Mouse (Mus musculus) embryonic facial prominence, embryonic 11.5 days (tissue): ENCODE data around the gene Ms4a1. TPM values are rescaled to one million over a fixed set of nuclear protein-coding genes. Genes with fewer than 3 reads are reported as not detected.
"Not testable (repeated sequence)": the region's sequence is repeated elsewhere in the genome, so short reads cannot be mapped to it uniquely, and the experiment has no call there.

Experiments used
- ATAC-seq: fragments of 200-750 bp; cut with Nextera tagmentation; replicated peaks from 2 replicates; pipeline ENCODE4 v1.8.0; 2017; ENCODE audit warnings: low read depth; ENCODE audit not compliant: insufficient number of reproducible peaks, low FRiP score, low TSS enrichment
- DNase-seq: peaks from one replicate; pipeline ENCODE4 v3.0.0-alpha.2; 2015; ENCODE audit warnings: low spot score
- H3K27ac ChIP-seq: fragments of 300-500 bp; sonication (generic); replicated peaks from 2 replicates; pipeline ENCODE4 v1.5.1; 2014; ENCODE audit warnings: mild to moderate bottlenecking, low read depth, low read length, control low read depth
- H3K27me3 ChIP-seq: fragments of 300-500 bp; sonication (generic); 2 replicates; pipeline ENCODE4 v1.6.1; 2014; ENCODE audit warnings: mild to moderate bottlenecking, low read length, moderate library complexity, mixed read lengths; ENCODE audit not compliant: control insufficient read depth, insufficient read depth
- H3K36me3 ChIP-seq: fragments of 300-500 bp; sonication (generic); replicated peaks from 2 replicates; pipeline ENCODE4 v1.6.1; 2014; ENCODE audit warnings: low read depth, mild to moderate bottlenecking, low read length, moderate library complexity, mixed read lengths; ENCODE audit not compliant: control insufficient read depth, insufficient read depth
- H3K4me1 ChIP-seq: fragments of 300-500 bp; sonication (generic); 2 replicates; pipeline ENCODE4 v1.6.1; 2014; ENCODE audit warnings: low read length, mixed read lengths; ENCODE audit not compliant: control insufficient read depth, insufficient read depth
- H3K4me2 ChIP-seq: fragments of 300-500 bp; sonication (generic); 2 replicates; pipeline ENCODE4 v1.6.1; 2014; ENCODE audit warnings: low read depth, mild to moderate bottlenecking, control low read depth, low read length, moderate library complexity
- H3K4me3 ChIP-seq: fragments of 300-500 bp; sonication (generic); 2 replicates; pipeline ENCODE4 v1.5.1; 2014; ENCODE audit warnings: low read depth, low read length, control low read depth
- H3K9ac ChIP-seq: fragments of 300-500 bp; sonication (generic); replicated peaks from 2 replicates; pipeline ENCODE4 v1.6.1; 2014; ENCODE audit warnings: mild to moderate bottlenecking, control low read depth, low read length
- H3K9me3 ChIP-seq: fragments of 300-500 bp; sonication (generic); replicated peaks from 2 replicates; pipeline ENCODE4 v1.6.1; 2016; ENCODE audit warnings: mild to moderate bottlenecking, low read length, inconsistent platforms, mixed read lengths; ENCODE audit not compliant: control insufficient read depth
- WGBS: fragments of 180-500 bp; shearing (Covaris S2); extraction: QIAGEN DNeasy Blood & Tissue Kit; methylation state at CpG from one replicate; pipeline ENCODE4 v1.1.7; 2014; 5-methylcytosine and 5-hydroxymethylcytosine counted together
- polyA plus RNA-seq: library from polyadenylated mRNA; unstranded; fragments of >200 nt; fragmentation: Nextera tagmentation; extraction: Ambion mirVana; gene quantifications from 2 replicates; pipeline ENCODE4 v1.2.1, GENCODE M21; 2014

Gene Ms4a1
- polyA plus RNA-seq, 1 experiment from 2014 or later: not detected

GRCm38 (mm10) chr19:11280223-11280622 lies 14.2 kb upstream of the Ms4a1 start:
- ATAC-seq (no peak), DNase-seq (no peak)
- Histone ChIP-seq H3K27ac (no peak overlapping the region), H3K4me2 (no peak overlapping the region), H3K36me3 (no peaks in the 10 kb centered on the region), H3K9me3 (no peaks in the 10 kb centered on the region), H3K27me3 (no peaks in the 10 kb centered on the region), H3K4me1 (no peaks in the 10 kb centered on the region), H3K4me3 (no peak overlapping the region), H3K9ac (no peak overlapping the region)
- WGBS: 90% methylated on average over 3 of the region's 3 CpGs

- no peak overlapping the region for H3K9ac ChIP-seq
- no peak for DNase-seq
- no peak overlapping the region for H3K4me3 ChIP-seq
- H3K4me2 ChIP-seq: no peak overlapping the region
- 73% methylated on average over 5 of the region's 5 CpGs for WGBS
- H3K36me3 ChIP-seq: no peaks in the 10 kb centered on the region
- H3K27me3 ChIP-seq: no peaks in the 10 kb centered on the region
- no peak overlapping the region for H3K27ac ChIP-seq
- no peaks in the 10 kb centered on the region for H3K4me1 ChIP-seq
- no peak for ATAC-seq
- no peaks in the 10 kb centered on the region for H3K9me3 ChIP-seq
Observed at GRCm38 (mm10) chr19:11276431-11276830, 10.4 kb upstream of the Ms4a1 start.

GRCm38 (mm10) chr19:11266956-11267355 lies 915 bp upstream of the Ms4a1 start:
- Histone ChIP-seq H3K4me3 (no peak overlapping the region), H3K9me3 (no peaks in the 10 kb centered on the region), H3K27me3 (no peaks in the 10 kb centered on the region), H3K4me1 (no peaks in the 10 kb centered on the region), H3K4me2 (no peak overlapping the region), H3K36me3 (no peaks in the 10 kb centered on the region), H3K27ac (no peak overlapping the region), H3K9ac (no peak overlapping the region)
- DNase-seq (no peak), ATAC-seq (no peak)
- WGBS: 78% methylated on average over 4 of the region's 4 CpGs

- H3K27me3 ChIP-seq: no peaks in the 10 kb centered on the region
- no peak for DNase-seq
- WGBS: 83% methylated on average over 9 of the region's 9 CpGs
- no peaks in the 10 kb centered on the region for H3K9me3 ChIP-seq
- H3K9ac ChIP-seq: no peak overlapping the region
- H3K36me3 ChIP-seq: no peaks in the 10 kb centered on the region
- H3K4me2 ChIP-seq: no peak overlapping the region
- no peak overlapping the region for H3K27ac ChIP-seq
- ATAC-seq: no peak
- no peak overlapping the region for H3K4me3 ChIP-seq
- H3K4me1 ChIP-seq: no peaks in the 10 kb centered on the region
Observed at GRCm38 (mm10) chr19:11264602-11265185, 1.3 kb downstream of the Ms4a1 start.

- H3K27me3 ChIP-seq: no peaks in the 10 kb centered on the region
- no peaks in the 10 kb centered on the region for H3K36me3 ChIP-seq
- ATAC-seq (no peak), DNase-seq (no peak)
- no peak overlapping the region for H3K4me3 ChIP-seq
- 71% methylated on average over 3 of the region's 3 CpGs for WGBS
- H3K4me2 ChIP-seq: no peak overlapping the region
- H3K4me1 ChIP-seq: no peaks in the 10 kb centered on the region
- no peaks in the 10 kb centered on the region for H3K9me3 ChIP-seq
- H3K27ac ChIP-seq: no peak overlapping the region
- H3K9ac ChIP-seq: no peak overlapping the region
Observed at GRCm38 (mm10) chr19:11263549-11263948, 2.5 kb downstream of the Ms4a1 start.

- not testable (repeated sequence) for H3K9me3 ChIP-seq, H3K27me3 ChIP-seq, H3K27ac ChIP-seq, DNase-seq, H3K4me1 ChIP-seq, H3K36me3 ChIP-seq, H3K9ac ChIP-seq, H3K4me2 ChIP-seq, ATAC-seq, H3K4me3 ChIP-seq
- 79% methylated on average over 4 of the region's 4 CpGs for WGBS
Observed at GRCm38 (mm10) chr19:11262932-11263331, 3.1 kb downstream of the Ms4a1 start.

- no peaks in the 10 kb centered on the region for H3K27me3 ChIP-seq
- no peaks in the 10 kb centered on the region for H3K9me3 ChIP-seq
- no peak overlapping the region for H3K4me3 ChIP-seq
- H3K4me1 ChIP-seq: no peaks in the 10 kb centered on the region
- H3K4me2 ChIP-seq: no peak overlapping the region
- H3K27ac ChIP-seq: no peak overlapping the region
- H3K9ac ChIP-seq: no peak overlapping the region
- DNase-seq (no peak), ATAC-seq (no peak)
- H3K36me3 ChIP-seq: no peaks in the 10 kb centered on the region
- WGBS: 85% methylated on average over 2 of the region's 2 CpGs
Observed at GRCm38 (mm10) chr19:11261522-11261921, 4.5 kb downstream of the Ms4a1 start.

- Histone ChIP-seq H3K4me1 (no peaks in the 10 kb centered on the region), H3K27me3 (no peaks in the 10 kb centered on the region), H3K9me3 (no peaks in the 10 kb centered on the region), H3K36me3 (no peaks in the 10 kb centered on the region), H3K4me3 (no peak overlapping the region), H3K27ac (no peak overlapping the region), H3K4me2 (no peak overlapping the region), H3K9ac (no peak overlapping the region)
- DNase-seq (no peak), ATAC-seq (no peak)
Observed at GRCm38 (mm10) chr19:11244230-11244629, 21.8 kb downstream of the Ms4a1 start.
